Mouse (Mus musculus): ENCODE data around the gene Armh3. TPM values are rescaled to one million over a fixed set of nuclear protein-coding genes. Genes with fewer than 3 reads are reported as not detected.

Armh3 gene
- total RNA-seq, 2 experiments from 2014 or later = 10.2 TPM

- no peak for DNase-seq
These were observed 90.9 kb downstream of the Armh3 start for GRCm38 (mm10) chr19:45907416-45907815.

GRCm38 (mm10) chr19:45903861-45904260 lies 94.4 kb downstream of the Armh3 start:
- no peak for DNase-seq

GRCm38 (mm10) chr19:45902390-45903035 lies 95.8 kb downstream of the Armh3 start:
- no peak for DNase-seq

GRCm38 (mm10) chr19:45900836-45901235 lies 97.5 kb downstream of the Armh3 start:
- no peak for DNase-seq

GRCm38 (mm10) chr19:45895726-45896125 lies 102.6 kb downstream of the Armh3 start:
- no peak for DNase-seq

- DNase-seq = no peak
These were observed 116.2 kb downstream of the Armh3 start for GRCm38 (mm10) chr19:45882056-45882455.

GRCm38 (mm10) chr19:45873320-45873719 lies 125.0 kb downstream of the Armh3 start:
- no peak for DNase-seq

GRCm38 (mm10) chr19:45855284-45855920 lies 142.9 kb downstream of the Armh3 start:
- DNase-seq = no peak

- DNase-seq = peak; percentile 9
These were observed 143.8 kb downstream of the Armh3 start for GRCm38 (mm10) chr19:45854521-45854920.

- DNase-seq = no peak
These were observed 150.6 kb downstream of the Armh3 start for GRCm38 (mm10) chr19:45847733-45848093.

GRCm38 (mm10) chr19:45847016-45847732 lies 151.1 kb downstream of the Armh3 start:
- DNase-seq = no peak

- DNase-seq = no peak
These were observed 154.1 kb downstream of the Armh3 start for GRCm38 (mm10) chr19:45844209-45844608.

- DNase-seq = no peak
These were observed 154.9 kb downstream of the Armh3 start for GRCm38 (mm10) chr19:45843424-45843823.

- no peak for DNase-seq
These were observed 161.0 kb downstream of the Armh3 start for GRCm38 (mm10) chr19:45837050-45837994.

- DNase-seq = no peak
These were observed 162.8 kb downstream of the Armh3 start for GRCm38 (mm10) chr19:45835490-45835889.

GRCm38 (mm10) chr19:45833665-45834064 lies 164.6 kb downstream of the Armh3 start:
- DNase-seq = no peak

GRCm38 (mm10) chr19:45830679-45831078 lies 167.6 kb downstream of the Armh3 start:
- no peak for DNase-seq

- DNase-seq = no peak
These were observed 170.6 kb downstream of the Armh3 start for GRCm38 (mm10) chr19:45827736-45828135.

- no peak for DNase-seq
These were observed 171.2 kb downstream of the Armh3 start for GRCm38 (mm10) chr19:45827125-45827524.

GRCm38 (mm10) chr19:45826146-45826545 lies 172.1 kb downstream of the Armh3 start:
- DNase-seq = no peak

GRCm38 (mm10) chr19:45821832-45822231 lies 176.5 kb downstream of the Armh3 start:
- no peak for DNase-seq

- DNase-seq = no peak
These were observed 180.3 kb downstream of the Armh3 start for GRCm38 (mm10) chr19:45817816-45818490.

Data from gastrocnemius, postnatal 25 days (tissue).